Mouse (Mus musculus) ES-Bruce4 (cell line): ENCODE data around the gene Tnfsf8. TPM values are rescaled to one million over a fixed set of nuclear protein-coding genes. Genes with fewer than 3 reads are reported as not detected.

Experiments
- H3K27ac ChIP-seq: 2 replicates; pipeline ENCODE4 v1.5.1; 2012; ENCODE audit warnings: low read length, inconsistent platforms; ENCODE audit not compliant: insufficient read depth
- H3K27me3 ChIP-seq: 2 replicates; pipeline ENCODE4 v1.6.1; 2012; ENCODE audit warnings: mild to moderate bottlenecking, low read length, inconsistent platforms; ENCODE audit not compliant: control insufficient read depth, poor library complexity, insufficient read depth, severe bottlenecking
- H3K36me3 ChIP-seq: 2 replicates; pipeline ENCODE4 v1.6.1; 2012; ENCODE audit warnings: inconsistent platforms, mild to moderate bottlenecking, low read length, moderate library complexity; ENCODE audit not compliant: control insufficient read depth, poor library complexity, insufficient read depth, severe bottlenecking
- H3K4me1 ChIP-seq: one replicate; pipeline ENCODE4 v1.8.1; 2011; ENCODE audit warnings: low read length; ENCODE audit not compliant: control insufficient read depth, insufficient read depth
- H3K4me3 ChIP-seq: 2 replicates; pipeline ENCODE4 v1.5.1; 2011; ENCODE audit warnings: low read depth, mild to moderate bottlenecking, low read length
- H3K9ac ChIP-seq: 2 replicates; pipeline ENCODE4 v1.6.1; 2012; ENCODE audit warnings: low read depth, mild to moderate bottlenecking, inconsistent platforms; ENCODE audit not compliant: poor library complexity, severe bottlenecking
- H3K9me3 ChIP-seq: replicated peaks from 2 replicates; pipeline ENCODE4 v1.6.1; 2012; ENCODE audit warnings: mild to moderate bottlenecking, low read length, inconsistent platforms; ENCODE audit not compliant: control insufficient read depth, poor library complexity, insufficient read depth, severe bottlenecking
- CTCF ChIP-seq: IDR thresholded peaks from one replicate; pipeline ENCODE4 v1.8.1; 2011; ENCODE audit warnings: low read depth, low read length
- EP300 ChIP-seq: IDR thresholded peaks from 2 replicates; pipeline ENCODE4 v1.6.1; 2011; ENCODE audit warnings: low read depth, low read length; ENCODE audit not compliant: insufficient read depth
- POLR2A ChIP-seq: IDR thresholded peaks from one replicate; pipeline ENCODE4 v1.8.1; 2011; ENCODE audit warnings: low read length; ENCODE audit not compliant: insufficient read depth
- polyA plus RNA-seq: library from polyadenylated mRNA; stranded (reverse); fragments of >200 nt; gene quantifications from 2 replicates; pipeline ENCODE4 v1.2.4, GENCODE M21; 2011; ENCODE audit warnings: low read depth; ENCODE audit not compliant: missing spikeins, insufficient read depth, insufficient read length

Tnfsf8 gene
- polyA plus RNA-seq, 1 experiment, result not detected

- no peaks in the 10 kb centered on the region for H3K9me3 ChIP-seq
- H3K4me1 ChIP-seq, result no peaks in the 10 kb centered on the region
- TF ChIP-seq CTCF (no peak), EP300 (no peak), POLR2A (no peak)
- no peaks in the 10 kb centered on the region for H3K27me3 ChIP-seq
- H3K4me3 ChIP-seq, result no peak overlapping the region
- H3K9ac ChIP-seq, result no peak overlapping the region
- H3K36me3 ChIP-seq, result no peaks in the 10 kb centered on the region
- H3K27ac ChIP-seq, result no peak overlapping the region
Observed at GRCm38 (mm10) chr4:63850082-63850481, 11.1 kb downstream of the Tnfsf8 start.

GRCm38 (mm10) chr4:63846881-63847597 lies 14.1 kb downstream of the Tnfsf8 start:
- no peak overlapping the region for H3K9ac ChIP-seq
- no peak overlapping the region for H3K4me3 ChIP-seq
- TF ChIP-seq EP300 (no peak), CTCF (no peak), POLR2A (no peak)
- H3K9me3 ChIP-seq, result no peaks in the 10 kb centered on the region
- no peaks in the 10 kb centered on the region for H3K36me3 ChIP-seq
- H3K27ac ChIP-seq, result no peak overlapping the region
- H3K4me1 ChIP-seq, result no peaks in the 10 kb centered on the region
- H3K27me3 ChIP-seq, result no peaks in the 10 kb centered on the region

- Histone ChIP-seq H3K27ac (no peak overlapping the region), H3K36me3 (no peaks in the 10 kb centered on the region), H3K4me3 (no peak overlapping the region), H3K4me1 (no peaks in the 10 kb centered on the region), H3K9ac (no peak overlapping the region), H3K27me3 (no peaks in the 10 kb centered on the region), H3K9me3 (no peaks in the 10 kb centered on the region)
- TF ChIP-seq CTCF (no peak), POLR2A (no peak), EP300 (no peak)
Observed at GRCm38 (mm10) chr4:63845760-63846159, 15.4 kb downstream of the Tnfsf8 start.

- no peak overlapping the region for H3K9ac ChIP-seq
- H3K4me3 ChIP-seq, result no peak overlapping the region
- no peaks in the 10 kb centered on the region for H3K9me3 ChIP-seq
- TF ChIP-seq POLR2A (no peak), EP300 (no peak), CTCF (no peak)
- H3K27me3 ChIP-seq, result no peaks in the 10 kb centered on the region
- no peaks in the 10 kb centered on the region for H3K4me1 ChIP-seq
- H3K27ac ChIP-seq, result no peak overlapping the region
- no peaks in the 10 kb centered on the region for H3K36me3 ChIP-seq
Observed at GRCm38 (mm10) chr4:63843924-63844323, 17.2 kb downstream of the Tnfsf8 start.

- no peak for TF ChIP-seq EP300
- TF ChIP-seq POLR2A, result no peak
- no peak for TF ChIP-seq CTCF
- Histone ChIP-seq H3K4me1 (no peaks in the 10 kb centered on the region), H3K36me3 (no peaks in the 10 kb centered on the region), H3K9ac (no peak overlapping the region), H3K4me3 (no peak overlapping the region), H3K27me3 (no peaks in the 10 kb centered on the region), H3K9me3 (no peaks in the 10 kb centered on the region), H3K27ac (no peak overlapping the region)
Observed at GRCm38 (mm10) chr4:63842278-63842677, 18.9 kb downstream of the Tnfsf8 start.

- no peak for TF ChIP-seq POLR2A
- TF ChIP-seq CTCF, result no peak
- no peak for TF ChIP-seq EP300
- H3K9ac ChIP-seq, result no peak overlapping the region
- H3K27me3 ChIP-seq, result no peaks in the 10 kb centered on the region
- no peak overlapping the region for H3K27ac ChIP-seq
- H3K4me1 ChIP-seq, result no peaks in the 10 kb centered on the region
- no peaks in the 10 kb centered on the region for H3K36me3 ChIP-seq
- no peak overlapping the region for H3K4me3 ChIP-seq
- no peaks in the 10 kb centered on the region for H3K9me3 ChIP-seq
Observed at GRCm38 (mm10) chr4:63840457-63840856, 20.7 kb downstream of the Tnfsf8 start.
